Mouse (Mus musculus): ENCODE results near the gene Atf7. TPM values are rescaled to one million over a fixed set of nuclear protein-coding genes. Genes with fewer than 3 reads are reported as not detected.

The Atf7 gene
- total RNA-seq, 1 experiment = 12.4 TPM

DNA sequence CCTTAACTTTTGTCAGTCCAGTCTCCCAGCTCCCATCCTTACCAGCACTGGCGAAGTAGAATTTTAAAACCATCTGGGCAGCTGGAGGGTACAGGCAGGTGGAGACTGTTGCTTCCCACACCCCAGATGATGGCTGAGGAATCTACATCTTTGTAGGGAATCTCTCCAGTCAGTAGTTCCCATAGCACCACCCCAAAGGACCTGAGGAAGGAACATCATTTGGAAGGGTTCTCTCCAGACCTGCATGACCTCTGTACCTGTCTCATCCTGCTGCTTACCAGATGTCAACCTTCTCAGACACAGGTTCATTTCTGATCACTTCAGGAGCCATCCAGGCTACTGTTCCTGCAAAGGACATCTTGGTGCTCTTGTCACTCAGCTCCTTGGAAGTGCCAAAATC is 121.8 kb downstream of the Atf7 start, which contains the start of gene Gm10337:
Gene Gm10337 (plus strand): TSS at position 276 of the 400 bp plus-strand sequence.
- in situ Hi-C loops (cut with MboI; ENCODE audit: low sequenced_read_pairs in 2 of 2, unreplicated experiment in 2 of 2) = no loop called here
- no peak for DNase-seq (ENCODE audit: low read depth, low spot score)
- Histone ChIP-seq H3K9me3 (ENCODE audit: control insufficient read depth, insufficient read depth, low read depth, low read length) (no peaks in the 10 kb centered on the region), H3K9ac (ENCODE audit: insufficient read depth, low read depth, low read length, poor library complexity, severe bottlenecking) (no peak within 1 kb of the TSS), H3K4me1 (ENCODE audit: control insufficient read depth in 2 of 2, insufficient read depth in 2 of 2, low read length in 2 of 2, poor library complexity in 1 of 2) (peaks cover 0 to 14% of the 10 kb centered on the region in 2 experiments; a peak in 2 of 4 replicates), H3K36me3 (ENCODE audit: control insufficient read depth, insufficient read depth, low read length, poor library complexity, severe bottlenecking) (peaks cover 48% of the 10 kb centered on the region), H3K4me3 (ENCODE audit: insufficient read depth in 1 of 2, low read depth in 1 of 2, low read length in 2 of 2, poor library complexity in 1 of 2, severe bottlenecking in 1 of 2) (no peak within 1 kb of the TSS), H3K27ac (ENCODE audit: insufficient read depth, low read depth, low read length, poor library complexity, severe bottlenecking) (no peak within 1 kb of the TSS)
- no peak for TF ChIP-seq CHD2 (IDR thresholded peaks at IDR 0.05; ENCODE audit: low read depth, low read length)
- TF ChIP-seq MAFK (IDR thresholded peaks at IDR 0.05; ENCODE audit: insufficient read depth, low read depth, low read length) = no peak
- no peak for TF ChIP-seq ZNF384 (IDR thresholded peaks at IDR 0.05; ENCODE audit: low read depth, low read length)
- TF ChIP-seq HCFC1 (IDR thresholded peaks at IDR 0.05; ENCODE audit: borderline replicate concordance, insufficient read depth, low read length) = no peak
- TF ChIP-seq ZC3H11A (IDR thresholded peaks at IDR 0.05; ENCODE audit: borderline replicate concordance, low read depth, low read length) = no peak

DNA sequence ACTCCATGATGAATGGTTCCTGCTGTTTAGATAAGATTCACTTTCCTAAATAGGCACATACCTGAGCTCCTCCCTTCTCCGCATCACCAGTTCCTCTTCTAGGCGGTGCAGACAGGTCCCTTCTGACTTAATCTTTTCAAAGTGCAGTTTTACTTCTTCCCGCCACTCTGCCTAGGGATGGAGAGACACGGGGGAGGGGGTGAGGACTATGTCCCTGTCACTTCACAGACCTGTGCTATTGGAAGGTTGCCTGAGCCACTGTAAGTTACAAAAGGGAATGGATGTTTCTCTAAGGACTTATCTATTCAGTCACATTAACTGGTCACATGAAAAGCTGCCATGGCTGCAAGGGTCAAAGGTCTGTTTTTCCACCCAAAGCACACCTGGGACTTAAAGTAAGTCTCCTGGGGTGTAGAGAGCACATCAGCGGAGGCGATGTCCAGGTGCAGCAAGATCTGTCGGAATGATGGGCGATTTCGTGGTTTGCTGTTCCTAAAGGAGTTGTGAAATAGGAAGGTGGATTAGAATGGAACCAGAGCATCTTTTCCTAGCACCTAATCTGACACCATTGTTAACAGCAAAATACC is 122.9 kb downstream of the Atf7 start:
- in situ Hi-C loops (cut with MboI; ENCODE audit: low sequenced_read_pairs in 2 of 2, unreplicated experiment in 2 of 2) = no loop called here
- TF ChIP-seq CHD2 (IDR thresholded peaks at IDR 0.05; ENCODE audit: low read depth, low read length) (no peak), HCFC1 (IDR thresholded peaks at IDR 0.05; ENCODE audit: borderline replicate concordance, insufficient read depth, low read length) (no peak), ZNF384 (IDR thresholded peaks at IDR 0.05; ENCODE audit: low read depth, low read length) (no peak), ZC3H11A (IDR thresholded peaks at IDR 0.05; ENCODE audit: borderline replicate concordance, low read depth, low read length) (no peak), MAFK (IDR thresholded peaks at IDR 0.05; ENCODE audit: insufficient read depth, low read depth, low read length) (no peak)
- Histone ChIP-seq H3K4me1 (ENCODE audit: control insufficient read depth in 2 of 2, insufficient read depth in 2 of 2, low read length in 2 of 2, poor library complexity in 1 of 2) (peaks cover 0 to 12% of the 10 kb centered on the region in 2 experiments; a peak in 2 of 4 replicates), H3K27ac (ENCODE audit: insufficient read depth, low read depth, low read length, poor library complexity, severe bottlenecking) (no peak overlapping the region), H3K9me3 (ENCODE audit: control insufficient read depth, insufficient read depth, low read depth, low read length) (no peaks in the 10 kb centered on the region), H3K9ac (ENCODE audit: insufficient read depth, low read depth, low read length, poor library complexity, severe bottlenecking) (no peak overlapping the region), H3K36me3 (ENCODE audit: control insufficient read depth, insufficient read depth, low read length, poor library complexity, severe bottlenecking) (peaks cover 51% of the 10 kb centered on the region), H3K4me3 (ENCODE audit: insufficient read depth in 1 of 2, low read depth in 1 of 2, low read length in 2 of 2, poor library complexity in 1 of 2, severe bottlenecking in 1 of 2) (no peak overlapping the region)
- DNase-seq (ENCODE audit: low read depth, low spot score) = no peak

DNA sequence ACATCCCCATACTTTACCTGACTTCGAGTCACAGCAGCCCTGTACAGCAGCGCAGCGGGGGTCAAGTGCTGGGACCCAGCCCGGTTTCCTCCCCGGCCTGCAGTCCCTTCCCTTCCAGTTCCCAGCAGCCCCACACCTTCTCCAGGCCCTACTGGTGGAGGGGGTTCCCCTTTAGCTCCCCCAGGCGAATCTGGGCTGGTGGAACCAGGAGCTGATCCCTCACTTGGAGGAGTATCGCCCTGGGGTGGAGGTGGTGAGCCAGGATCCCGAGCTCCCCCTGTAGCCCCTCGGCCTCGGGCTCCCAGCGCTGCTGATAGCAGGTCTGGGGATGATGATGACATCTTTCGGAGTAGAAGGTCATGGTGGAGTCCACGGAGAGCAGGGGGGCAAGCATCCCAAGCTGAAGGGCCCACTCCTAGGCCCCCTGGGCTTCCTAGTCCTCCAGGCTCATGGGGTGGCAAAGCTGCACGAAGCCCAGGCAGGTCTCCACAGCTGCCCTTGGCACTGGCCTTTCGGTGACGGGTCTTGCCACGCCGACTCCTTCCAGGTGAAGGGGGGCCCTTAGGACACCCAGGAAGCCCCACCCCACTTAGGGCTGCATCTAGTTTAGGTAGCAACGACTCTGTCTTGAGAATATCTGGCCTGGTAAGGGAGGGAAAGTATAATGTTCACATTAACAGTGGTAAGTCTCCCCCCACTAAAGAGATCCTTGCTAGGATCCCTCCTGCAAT is 124.0 kb downstream of the Atf7 start:
- peaks cover 0 to 12% of the 10 kb centered on the region in 2 experiments; a peak in 2 of 4 replicates for H3K4me1 ChIP-seq (ENCODE audit: control insufficient read depth in 2 of 2, insufficient read depth in 2 of 2, low read length in 2 of 2, poor library complexity in 1 of 2)
- no peak for TF ChIP-seq CHD2 (IDR thresholded peaks at IDR 0.05; ENCODE audit: low read depth, low read length)
- no peak for TF ChIP-seq MAFK (IDR thresholded peaks at IDR 0.05; ENCODE audit: insufficient read depth, low read depth, low read length)
- no peak for TF ChIP-seq HCFC1 (IDR thresholded peaks at IDR 0.05; ENCODE audit: borderline replicate concordance, insufficient read depth, low read length)
- TF ChIP-seq ZNF384 (IDR thresholded peaks at IDR 0.05; ENCODE audit: low read depth, low read length) = no peak
- in situ Hi-C loops (cut with MboI; ENCODE audit: low sequenced_read_pairs in 2 of 2, unreplicated experiment in 2 of 2) = no loop called here
- H3K9ac ChIP-seq (ENCODE audit: insufficient read depth, low read depth, low read length, poor library complexity, severe bottlenecking) = no peak overlapping the region
- no peak overlapping the region for H3K27ac ChIP-seq (ENCODE audit: insufficient read depth, low read depth, low read length, poor library complexity, severe bottlenecking)
- DNase-seq (ENCODE audit: low read depth, low spot score) = no peak
- peaks cover 53% of the 10 kb centered on the region for H3K36me3 ChIP-seq (ENCODE audit: control insufficient read depth, insufficient read depth, low read length, poor library complexity, severe bottlenecking)
- H3K4me3 ChIP-seq (ENCODE audit: insufficient read depth in 1 of 2, low read depth in 1 of 2, low read length in 2 of 2, poor library complexity in 1 of 2, severe bottlenecking in 1 of 2) = no peak overlapping the region
- no peaks in the 10 kb centered on the region for H3K9me3 ChIP-seq (ENCODE audit: control insufficient read depth, insufficient read depth, low read depth, low read length)

DNA sequence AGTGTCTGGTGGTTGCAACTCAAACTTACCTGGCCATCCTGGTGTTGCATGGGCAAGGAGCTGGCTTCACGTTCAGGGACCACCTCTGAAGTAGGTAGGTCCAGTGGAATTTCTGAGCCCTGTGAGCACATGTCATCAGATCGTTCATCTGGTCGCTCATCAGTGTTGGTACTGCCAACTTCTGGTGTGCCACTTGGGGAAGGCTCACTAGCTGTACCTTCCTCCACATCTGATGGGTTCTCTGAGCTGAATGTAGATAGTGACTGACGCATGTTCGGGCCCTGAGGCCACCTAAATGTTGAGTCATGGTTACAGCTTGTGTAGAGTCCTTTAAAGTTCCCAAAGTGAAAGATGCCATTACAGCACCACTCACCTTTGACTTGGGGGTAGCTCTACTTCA is 124.8 kb downstream of the Atf7 start:
- in situ Hi-C loops (cut with MboI; ENCODE audit: low sequenced_read_pairs in 2 of 2, unreplicated experiment in 2 of 2) = no loop called here
- no peaks in the 10 kb centered on the region for H3K9me3 ChIP-seq (ENCODE audit: control insufficient read depth, insufficient read depth, low read depth, low read length)
- peaks cover 0 to 12% of the 10 kb centered on the region in 2 experiments; a peak in 2 of 4 replicates for H3K4me1 ChIP-seq (ENCODE audit: control insufficient read depth in 2 of 2, insufficient read depth in 2 of 2, low read length in 2 of 2, poor library complexity in 1 of 2)
- H3K9ac ChIP-seq (ENCODE audit: insufficient read depth, low read depth, low read length, poor library complexity, severe bottlenecking) = no peak overlapping the region
- no peak overlapping the region for H3K4me3 ChIP-seq (ENCODE audit: insufficient read depth in 1 of 2, low read depth in 1 of 2, low read length in 2 of 2, poor library complexity in 1 of 2, severe bottlenecking in 1 of 2)
- no peak for DNase-seq (ENCODE audit: low read depth, low spot score)
- H3K36me3 ChIP-seq (ENCODE audit: control insufficient read depth, insufficient read depth, low read length, poor library complexity, severe bottlenecking) = peaks cover 59% of the 10 kb centered on the region
- no peak for TF ChIP-seq ZC3H11A (IDR thresholded peaks at IDR 0.05; ENCODE audit: borderline replicate concordance, low read depth, low read length)
- TF ChIP-seq ZNF384 (IDR thresholded peaks at IDR 0.05; ENCODE audit: low read depth, low read length) = no peak
- TF ChIP-seq HCFC1 (IDR thresholded peaks at IDR 0.05; ENCODE audit: borderline replicate concordance, insufficient read depth, low read length) = no peak
- no peak for TF ChIP-seq MAFK (IDR thresholded peaks at IDR 0.05; ENCODE audit: insufficient read depth, low read depth, low read length)
- TF ChIP-seq CHD2 (IDR thresholded peaks at IDR 0.05; ENCODE audit: low read depth, low read length) = no peak
- no peak overlapping the region for H3K27ac ChIP-seq (ENCODE audit: insufficient read depth, low read depth, low read length, poor library complexity, severe bottlenecking)

Measured in ES-E14 (cell line).